Mouse (Mus musculus) myocyte (in vitro differentiated cells): ENCODE measurements around the gene Pax4.

Experiments used
- E2F4 ChIP-seq: IDR thresholded peaks from one replicate; pipeline ENCODE4 v1.6.1; 2011; ENCODE audit warnings: mild to moderate bottlenecking, control low read depth, moderate library complexity; ENCODE audit not compliant: insufficient read depth
- POLR2A ChIP-seq: IDR thresholded peaks from one replicate; pipeline ENCODE4 v1.6.1; 2011; ENCODE audit warnings: low read depth, mild to moderate bottlenecking, control low read depth, moderate library complexity; ENCODE audit not compliant: insufficient read length

DNA sequence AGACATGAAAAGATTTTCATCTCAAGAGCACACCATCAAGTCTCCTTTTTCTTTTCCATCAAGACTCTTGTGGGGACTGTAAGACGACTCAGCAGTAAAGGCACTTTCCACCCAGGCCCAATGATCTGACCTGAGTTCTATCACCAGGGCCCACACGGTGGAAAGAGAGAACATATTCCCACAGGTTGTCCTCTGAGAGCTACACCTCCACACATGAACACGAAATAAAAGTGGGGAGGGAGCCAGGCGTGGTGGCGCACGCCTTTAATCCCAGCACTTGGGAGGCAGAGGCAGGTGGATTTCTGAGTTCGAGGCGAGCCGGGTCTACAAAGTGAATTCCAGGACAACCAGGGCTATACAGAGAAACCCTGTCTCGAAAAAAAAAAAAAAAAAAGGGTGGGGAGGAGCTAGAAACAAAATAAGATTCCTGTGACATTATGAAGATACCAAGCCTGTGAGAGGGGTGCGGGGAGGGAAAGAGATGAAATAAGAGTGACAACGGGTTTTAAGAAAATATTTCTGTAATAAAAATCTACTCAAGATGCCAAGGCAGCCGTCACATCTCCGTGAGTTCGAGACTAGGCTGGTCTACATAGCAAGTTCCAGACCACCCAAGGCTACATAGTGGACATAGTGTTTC lies 26.4 kb downstream of the Pax4 start:
- TF ChIP-seq E2F4 (no peak), POLR2A (no peak)
